Mouse (Mus musculus): ENCODE results near the gene Olfr1454. TPM values are rescaled to one million over a fixed set of nuclear protein-coding genes. Genes with fewer than 3 reads are reported as not detected.

The Olfr1454 gene
- not detected in 2 replicates for polyA plus RNA-seq (2021; fragmentation: Nextera tagmentation)
- long read RNA-seq, experiment 1, result 0 reads
- long read RNA-seq, experiment 2, result 0 reads

DNA sequence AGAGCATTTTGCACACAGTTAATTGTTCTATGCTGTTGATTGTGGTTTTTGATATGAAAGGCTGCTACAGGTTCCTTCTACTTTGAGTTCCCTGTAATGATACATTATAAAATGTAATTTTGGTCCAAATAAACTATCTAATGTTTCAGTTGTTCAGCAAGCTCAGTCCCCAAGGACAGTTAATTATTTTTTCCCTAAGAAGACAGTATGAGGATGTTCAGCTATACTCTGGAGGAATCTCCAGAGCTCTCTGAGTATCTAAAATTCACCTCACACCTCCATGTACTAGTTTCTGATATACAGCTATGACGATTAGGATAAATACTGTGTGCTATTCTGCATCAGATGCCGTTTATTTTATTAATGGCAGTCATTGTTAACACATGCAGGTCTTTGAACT lies at the start of gene Olfr1454:
Olfr1454 (plus strand) TSS at position 301 of the 400 bp plus-strand sequence.

DNA sequence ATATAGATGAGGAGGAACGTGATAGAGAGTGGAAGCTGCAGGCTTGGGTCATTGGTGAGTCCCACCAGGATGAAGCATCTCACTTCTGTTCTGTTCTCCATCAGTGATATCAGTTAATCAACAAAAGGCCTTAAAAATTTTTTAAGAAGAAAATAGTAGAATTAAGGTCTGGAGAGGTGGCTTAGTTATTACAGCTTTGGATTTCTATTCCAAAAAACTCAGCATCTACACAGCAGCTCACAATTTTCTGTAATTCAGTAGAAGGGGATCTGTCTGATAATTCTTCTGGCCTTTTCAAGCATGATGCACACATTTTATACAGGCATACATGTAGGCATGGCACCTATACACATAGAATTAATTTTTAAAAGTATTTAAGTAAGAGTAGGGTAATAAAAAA lies 32.2 kb upstream of the Olfr1454 start, which contains the start of gene Olfr1453:
Olfr1453 (minus strand) TSS at position 101 of the 400 bp plus-strand sequence.

DNA sequence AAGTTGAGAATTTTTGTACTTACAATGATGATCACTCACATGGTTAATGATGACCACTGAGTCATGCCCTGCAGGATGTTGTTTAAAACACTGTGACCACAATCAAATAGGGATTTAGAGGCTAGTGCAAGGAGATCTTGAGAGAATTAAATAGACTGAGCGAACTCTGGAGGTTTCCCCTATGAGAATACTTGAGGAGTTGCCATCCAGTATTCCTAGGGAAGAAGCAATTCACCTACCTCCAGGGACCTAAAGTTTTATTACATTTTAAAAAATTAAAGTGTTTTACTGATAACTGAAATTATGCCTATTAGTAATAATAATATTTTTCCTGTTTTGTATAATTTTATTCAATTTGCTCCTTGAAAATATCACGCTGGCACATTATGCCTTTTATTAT lies 37.4 kb downstream of the Olfr1454 start, which contains the start of gene Olfr1457:
Olfr1457 (minus strand) TSS at position 101 of the 400 bp plus-strand sequence.

GRCm38 (mm10) chr19:13106675-13107074 lies 46.3 kb downstream of the Olfr1454 start, which contains the start of gene Olfr1458:
Gene Olfr1458, minus strand, starts transcription at chr19:13106775.

Other genes starting within 250 kb of the Olfr1454 start
- gene Gm5244, start 213.9 kb upstream of the Olfr1454 start, polyA plus RNA-seq (2021; fragmentation: Nextera tagmentation), result not detected in 2 replicates
- not detected in 2 replicates for gene Olfr1444, start 203.3 kb upstream of the Olfr1454 start, polyA plus RNA-seq (2021; fragmentation: Nextera tagmentation)
- gene Olfr1445, start 176.8 kb upstream of the Olfr1454 start, polyA plus RNA-seq (2021; fragmentation: Nextera tagmentation), result not detected in 2 replicates
- gene Olfr1446, start 167.1 kb upstream of the Olfr1454 start, polyA plus RNA-seq (2021; fragmentation: Nextera tagmentation), result not detected in 2 replicates
- gene Olfr1447, start 156.9 kb upstream of the Olfr1454 start, polyA plus RNA-seq (2021; fragmentation: Nextera tagmentation), result not detected in 2 replicates
- gene Olfr1448, start 136.2 kb upstream of the Olfr1454 start, polyA plus RNA-seq (2021; fragmentation: Nextera tagmentation), result not detected in 2 replicates
- gene Olfr1449, start 129.8 kb upstream of the Olfr1454 start, polyA plus RNA-seq (2021; fragmentation: Nextera tagmentation), result not detected in 2 replicates
- not detected in 2 replicates for gene Olfr1450, start 110.4 kb upstream of the Olfr1454 start, polyA plus RNA-seq (2021; fragmentation: Nextera tagmentation)
- not detected in 2 replicates for gene Olfr1451, start 65.6 kb upstream of the Olfr1454 start, polyA plus RNA-seq (2021; fragmentation: Nextera tagmentation)
- gene Olfr1453, start 32.3 kb upstream of the Olfr1454 start, polyA plus RNA-seq (2021; fragmentation: Nextera tagmentation), result not detected in 2 replicates
- not detected in 2 replicates for gene Olfr1457, start 37.3 kb downstream of the Olfr1454 start, polyA plus RNA-seq (2021; fragmentation: Nextera tagmentation)
- gene Olfr1458, start 46.2 kb downstream of the Olfr1454 start, polyA plus RNA-seq (2021; fragmentation: Nextera tagmentation), result not detected in 2 replicates
- gene Olfr1459, start 88.9 kb downstream of the Olfr1454 start, polyA plus RNA-seq (2021; fragmentation: Nextera tagmentation), result not detected in 2 replicates
- gene Olfr1461, start 102.4 kb downstream of the Olfr1454 start, polyA plus RNA-seq (2021; fragmentation: Nextera tagmentation), result not detected in 2 replicates
- gene Olfr1462, start 125.1 kb downstream of the Olfr1454 start, polyA plus RNA-seq (2021; fragmentation: Nextera tagmentation), result not detected in 2 replicates
- not detected in 2 replicates for gene Olfr1463, start 170.7 kb downstream of the Olfr1454 start, polyA plus RNA-seq (2021; fragmentation: Nextera tagmentation)

Data from left cerebral cortex, adult 6 months (tissue).